Mouse (Mus musculus): ENCODE measurements at regions not wholly inside any gene's neighbourhood (a gene's known extent, or its start where the extent isn't known, plus 50 kb on each side); places are given as distances from the start of the nearest gene placed in this dataset.

- Histone ChIP-seq H3K27ac (ENCODE audit: control insufficient read depth, insufficient read depth, low read depth, low read length) (no peak overlapping the region), H3K27me3 (ENCODE audit: control insufficient read depth, insufficient read depth, low read length) (no peaks in the 10 kb centered on the region), H3K36me3 (ENCODE audit: control insufficient read depth, insufficient read depth, low read length) (no peaks in the 10 kb centered on the region), H3K4me3 (ENCODE audit: control insufficient read depth, low read depth, low read length) (no peak overlapping the region), H3K4me1 (ENCODE audit: control insufficient read depth, insufficient read depth, low read length) (no peaks in the 10 kb centered on the region)
- TF ChIP-seq POLR2A (IDR thresholded peaks at IDR 0.05; ENCODE audit: control insufficient read depth, low read depth, low read length) (no peak), CTCF (IDR thresholded peaks at IDR 0.05; ENCODE audit: control insufficient read depth, insufficient read depth, insufficient replicate concordance, low read depth, low read length) (no peak)
Observed at GRCm38 (mm10) chr13:25777706-25778105, 507.4 kb upstream of the Nrsn1 start.

GRCm38 (mm10) chr13:25774586-25775182 is 504.4 kb upstream of the Nrsn1 start:
- no peak overlapping the region for H3K4me3 ChIP-seq (ENCODE audit: control insufficient read depth, low read depth, low read length)
- H3K27me3 ChIP-seq (ENCODE audit: control insufficient read depth, insufficient read depth, low read length) = no peaks in the 10 kb centered on the region
- TF ChIP-seq CTCF (IDR thresholded peaks at IDR 0.05; ENCODE audit: control insufficient read depth, insufficient read depth, insufficient replicate concordance, low read depth, low read length) = no peak
- H3K27ac ChIP-seq (ENCODE audit: control insufficient read depth, insufficient read depth, low read depth, low read length) = no peak overlapping the region
- no peaks in the 10 kb centered on the region for H3K36me3 ChIP-seq (ENCODE audit: control insufficient read depth, insufficient read depth, low read length)
- no peaks in the 10 kb centered on the region for H3K4me1 ChIP-seq (ENCODE audit: control insufficient read depth, insufficient read depth, low read length)

- TF ChIP-seq POLR2A (IDR thresholded peaks at IDR 0.05; ENCODE audit: control insufficient read depth, low read depth, low read length) (no peak), CTCF (IDR thresholded peaks at IDR 0.05; ENCODE audit: control insufficient read depth, insufficient read depth, insufficient replicate concordance, low read depth, low read length) (no peak)
- no peaks in the 10 kb centered on the region for H3K36me3 ChIP-seq (ENCODE audit: control insufficient read depth, insufficient read depth, low read length)
- H3K27me3 ChIP-seq (ENCODE audit: control insufficient read depth, insufficient read depth, low read length) = no peaks in the 10 kb centered on the region
- H3K4me1 ChIP-seq (ENCODE audit: control insufficient read depth, insufficient read depth, low read length) = no peaks in the 10 kb centered on the region
- no peak overlapping the region for H3K27ac ChIP-seq (ENCODE audit: control insufficient read depth, insufficient read depth, low read depth, low read length)
- no peak overlapping the region for H3K4me3 ChIP-seq (ENCODE audit: control insufficient read depth, low read depth, low read length)
Observed at GRCm38 (mm10) chr13:25754515-25755105, 484.3 kb upstream of the Nrsn1 start.

GRCm38 (mm10) chr13:25751409-25751777 is 481.1 kb upstream of the Nrsn1 start:
- H3K27ac ChIP-seq (ENCODE audit: control insufficient read depth, insufficient read depth, low read depth, low read length) = no peak overlapping the region

GRCm38 (mm10) chr13:25750460-25751408 is 480.4 kb upstream of the Nrsn1 start:
- H3K27ac ChIP-seq (ENCODE audit: control insufficient read depth, insufficient read depth, low read depth, low read length) = no peak overlapping the region
- TF ChIP-seq CTCF (IDR thresholded peaks at IDR 0.05; ENCODE audit: control insufficient read depth, insufficient read depth, insufficient replicate concordance, low read depth, low read length) (no peak), POLR2A (IDR thresholded peaks at IDR 0.05; ENCODE audit: control insufficient read depth, low read depth, low read length) (no peak)
- H3K4me1 ChIP-seq (ENCODE audit: control insufficient read depth, insufficient read depth, low read length) = no peaks in the 10 kb centered on the region
- H3K36me3 ChIP-seq (ENCODE audit: control insufficient read depth, insufficient read depth, low read length) = no peaks in the 10 kb centered on the region
- no peaks in the 10 kb centered on the region for H3K27me3 ChIP-seq (ENCODE audit: control insufficient read depth, insufficient read depth, low read length)
- no peak overlapping the region for H3K4me3 ChIP-seq (ENCODE audit: control insufficient read depth, low read depth, low read length)

More at GRCm38 (mm10) chr13:25751409-25751777, 481.1 kb upstream of the Nrsn1 start:
- TF ChIP-seq POLR2A (IDR thresholded peaks at IDR 0.05; ENCODE audit: control insufficient read depth, low read depth, low read length) (no peak), CTCF (IDR thresholded peaks at IDR 0.05; ENCODE audit: control insufficient read depth, insufficient read depth, insufficient replicate concordance, low read depth, low read length) (no peak)
- Histone ChIP-seq H3K4me3 (ENCODE audit: control insufficient read depth, low read depth, low read length) (no peak overlapping the region), H3K27me3 (ENCODE audit: control insufficient read depth, insufficient read depth, low read length) (no peaks in the 10 kb centered on the region), H3K4me1 (ENCODE audit: control insufficient read depth, insufficient read depth, low read length) (no peaks in the 10 kb centered on the region), H3K36me3 (ENCODE audit: control insufficient read depth, insufficient read depth, low read length) (no peaks in the 10 kb centered on the region)

GRCm38 (mm10) chr13:25738601-25739000 is 468.3 kb upstream of the Nrsn1 start:
- H3K27ac ChIP-seq (ENCODE audit: control insufficient read depth, insufficient read depth, low read depth, low read length) = no peak overlapping the region
- no peaks in the 10 kb centered on the region for H3K36me3 ChIP-seq (ENCODE audit: control insufficient read depth, insufficient read depth, low read length)
- no peaks in the 10 kb centered on the region for H3K4me1 ChIP-seq (ENCODE audit: control insufficient read depth, insufficient read depth, low read length)
- H3K4me3 ChIP-seq (ENCODE audit: control insufficient read depth, low read depth, low read length) = no peak overlapping the region
- H3K27me3 ChIP-seq (ENCODE audit: control insufficient read depth, insufficient read depth, low read length) = no peaks in the 10 kb centered on the region
- TF ChIP-seq POLR2A (IDR thresholded peaks at IDR 0.05; ENCODE audit: control insufficient read depth, low read depth, low read length) (no peak), CTCF (IDR thresholded peaks at IDR 0.05; ENCODE audit: control insufficient read depth, insufficient read depth, insufficient replicate concordance, low read depth, low read length) (no peak)

- no peaks in the 10 kb centered on the region for H3K36me3 ChIP-seq (ENCODE audit: control insufficient read depth, insufficient read depth, low read length)
- no peak overlapping the region for H3K4me3 ChIP-seq (ENCODE audit: control insufficient read depth, low read depth, low read length)
- TF ChIP-seq POLR2A (IDR thresholded peaks at IDR 0.05; ENCODE audit: control insufficient read depth, low read depth, low read length) = no peak
- no peak for TF ChIP-seq CTCF (IDR thresholded peaks at IDR 0.05; ENCODE audit: control insufficient read depth, insufficient read depth, insufficient replicate concordance, low read depth, low read length)
- H3K27me3 ChIP-seq (ENCODE audit: control insufficient read depth, insufficient read depth, low read length) = no peaks in the 10 kb centered on the region
- H3K4me1 ChIP-seq (ENCODE audit: control insufficient read depth, insufficient read depth, low read length) = no peaks in the 10 kb centered on the region; the same call in 1 of the 2 replicates
- no peak overlapping the region for H3K27ac ChIP-seq (ENCODE audit: control insufficient read depth, insufficient read depth, low read depth, low read length)
Observed at GRCm38 (mm10) chr13:25729327-25729892, 459.1 kb upstream of the Nrsn1 start.
